Mouse (Mus musculus) hindbrain, embryonic 16.5 days (tissue): Measurements from ENCODE around the gene Oit3. TPM values are rescaled to one million over a fixed set of nuclear protein-coding genes. Genes with fewer than 3 reads are reported as not detected.
"Not testable (repeated sequence)": the region's sequence is repeated elsewhere in the genome, so short reads cannot be mapped to it uniquely, and the experiment has no call there.

ENCODE experiments used
- ATAC-seq: fragments of 200-750 bp; cut with Nextera tagmentation; 2 replicates; pipeline ENCODE4 v1.8.0; 2017; ENCODE audit warnings: moderate TSS enrichment, moderate library complexity
- H3K27ac ChIP-seq: fragments of 300-500 bp; sonication (generic); 2 replicates; pipeline ENCODE4 v1.5.1; 2014; ENCODE audit warnings: low read depth, mild to moderate bottlenecking, control low read depth, low read length, moderate library complexity
- H3K27me3 ChIP-seq: fragments of 300-500 bp; sonication (generic); replicated peaks from 2 replicates; pipeline ENCODE4 v1.6.1; 2014; ENCODE audit warnings: low read length; ENCODE audit not compliant: control insufficient read depth, insufficient read depth
- H3K36me3 ChIP-seq: fragments of 300-500 bp; sonication (generic); 2 replicates; pipeline ENCODE4 v1.6.1; 2014; ENCODE audit warnings: mild to moderate bottlenecking, low read length, moderate library complexity, mixed read lengths; ENCODE audit not compliant: control insufficient read depth, insufficient read depth
- H3K4me1 ChIP-seq: fragments of 300-500 bp; sonication (generic); 2 replicates; pipeline ENCODE4 v1.6.1; 2014; ENCODE audit warnings: low read depth, low read length; ENCODE audit not compliant: control insufficient read depth, insufficient read depth
- H3K4me2 ChIP-seq: fragments of 300-500 bp; sonication (generic); 2 replicates; pipeline ENCODE4 v1.6.1; 2014; ENCODE audit warnings: mild to moderate bottlenecking, low read length, control low read depth, moderate library complexity
- H3K4me3 ChIP-seq: fragments of 300-500 bp; sonication (generic); 2 replicates; pipeline ENCODE4 v1.5.1; 2014; ENCODE audit warnings: mild to moderate bottlenecking, low read length, control low read depth, moderate library complexity
- H3K9ac ChIP-seq: fragments of 300-500 bp; sonication (generic); 2 replicates; pipeline ENCODE4 v1.6.1; 2014; ENCODE audit warnings: low read depth, mild to moderate bottlenecking, control low read depth, low read length, moderate library complexity
- H3K9me3 ChIP-seq: fragments of 300-500 bp; sonication (generic); 2 replicates; pipeline ENCODE4 v1.6.1; 2014; ENCODE audit warnings: mild to moderate bottlenecking, low read length, moderate library complexity; ENCODE audit not compliant: control insufficient read depth
- WGBS: fragments of 180-500 bp; shearing (Covaris S2); extraction: QIAGEN DNeasy Blood & Tissue Kit; methylation state at CpG from one replicate; pipeline ENCODE4 v1.1.7; 2014; 5-methylcytosine and 5-hydroxymethylcytosine counted together
- polyA plus RNA-seq: library from polyadenylated mRNA; unstranded; fragments of >200 nt; fragmentation: Nextera tagmentation; extraction: Ambion mirVana; gene quantifications from 2 replicates; pipeline ENCODE4 v1.2.1, GENCODE M21; 2015

Oit3 gene
- polyA plus RNA-seq, 1 experiment from 2014 or later: 0.48 TPM

DNA sequence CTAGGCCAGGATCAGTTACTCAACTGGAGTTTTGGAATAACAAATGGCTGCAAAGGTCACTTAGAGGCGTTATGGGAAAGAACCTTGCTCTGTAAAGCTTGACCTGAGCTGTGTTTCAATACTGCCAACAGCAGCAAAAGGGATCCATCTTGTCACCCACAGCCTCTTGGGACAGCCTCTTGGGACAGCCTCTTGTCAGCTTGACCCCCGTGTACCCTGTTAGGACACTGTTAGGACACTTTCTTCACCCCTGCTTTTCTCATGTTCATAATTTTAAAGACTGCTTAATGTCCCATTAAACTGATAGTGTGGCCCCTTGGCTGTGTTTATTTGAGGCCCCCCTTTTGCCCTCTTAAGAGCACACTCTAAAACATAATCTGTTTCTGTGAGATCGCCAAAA lies 17.1 kb downstream of the Oit3 start:
- 82% methylated on average over 3 of the region's 3 CpGs for WGBS
- ATAC-seq: no peak

DNA sequence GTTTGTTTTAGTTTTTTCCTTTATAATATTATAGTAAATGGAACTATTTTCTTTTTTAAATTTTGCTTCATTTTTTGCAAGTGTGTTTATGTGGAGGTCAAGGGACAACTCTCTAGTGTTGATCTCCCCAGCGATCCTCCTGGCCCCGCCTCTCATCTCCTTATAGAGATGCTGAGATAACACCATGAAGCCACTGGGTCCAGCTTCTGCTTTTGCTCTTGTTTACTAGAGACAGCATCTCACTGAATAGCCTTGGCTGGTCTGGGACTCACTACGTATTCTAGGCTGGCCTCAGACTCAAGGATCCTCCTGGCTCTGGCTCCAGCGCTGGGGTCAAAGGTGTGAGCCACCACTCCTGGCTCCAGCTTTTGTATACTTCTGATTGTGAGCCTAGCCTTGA lies 22.1 kb downstream of the Oit3 start:
- no peaks in the 10 kb centered on the region for H3K4me1 ChIP-seq
- H3K36me3 ChIP-seq: no peaks in the 10 kb centered on the region
- ATAC-seq: no peak
- no peak overlapping the region for H3K9ac ChIP-seq
- H3K4me2 ChIP-seq: no peak overlapping the region
- no peak overlapping the region for H3K4me3 ChIP-seq
- no peaks in the 10 kb centered on the region for H3K27me3 ChIP-seq
- 91% methylated on average over 4 of the region's 4 CpGs for WGBS
- H3K27ac ChIP-seq: no peak overlapping the region
- H3K9me3 ChIP-seq: no peaks in the 10 kb centered on the region

More for the DNA sequence above, 17.1 kb downstream of the Oit3 start:
- Histone ChIP-seq H3K4me3 (no peak overlapping the region), H3K4me1 (no peaks in the 10 kb centered on the region), H3K4me2 (no peak overlapping the region), H3K36me3 (no peaks in the 10 kb centered on the region), H3K27ac (no peak overlapping the region), H3K27me3 (no peaks in the 10 kb centered on the region), H3K9ac (no peak overlapping the region), H3K9me3 (no peaks in the 10 kb centered on the region)

- ATAC-seq: no peak
- H3K27ac ChIP-seq: no peak overlapping the region
- no peaks in the 10 kb centered on the region for H3K36me3 ChIP-seq
- 85% methylated on average over 3 of the region's 3 CpGs for WGBS
- H3K9ac ChIP-seq: no peak overlapping the region
- H3K4me2 ChIP-seq: no peak overlapping the region
- no peaks in the 10 kb centered on the region for H3K4me1 ChIP-seq
- no peaks in the 10 kb centered on the region for H3K9me3 ChIP-seq
- H3K27me3 ChIP-seq: no peaks in the 10 kb centered on the region
- H3K4me3 ChIP-seq: no peak overlapping the region
Measured at GRCm38 (mm10) chr10:59416623-59417022, 25.0 kb downstream of the Oit3 start.

GRCm38 (mm10) chr10:59413711-59414110 lies 27.9 kb downstream of the Oit3 start:
- no peaks in the 10 kb centered on the region for H3K36me3 ChIP-seq
- 92% methylated on average over 4 of the region's 4 CpGs for WGBS

DNA sequence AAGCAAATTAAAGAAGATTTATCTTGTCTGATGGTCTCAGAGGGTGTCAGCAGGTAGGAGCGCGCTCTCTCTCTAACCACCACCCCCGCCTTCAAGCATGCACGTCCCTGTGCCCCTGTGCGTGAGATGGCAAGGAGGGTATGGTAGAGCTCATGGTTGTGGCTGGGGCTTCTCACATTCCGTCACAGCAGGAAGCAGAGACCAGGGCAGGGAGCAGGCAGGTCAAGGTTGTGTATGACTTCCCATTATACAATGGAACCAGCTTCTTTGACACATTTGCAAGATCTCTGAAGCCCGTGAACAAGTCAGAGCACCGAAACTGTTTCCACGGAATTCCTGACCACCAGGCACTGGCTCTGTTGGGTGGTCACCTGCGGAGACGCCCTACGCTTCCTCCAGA lies 31.3 kb downstream of the Oit3 start:
- H3K9me3 ChIP-seq: no peaks in the 10 kb centered on the region
- no peaks in the 10 kb centered on the region for H3K36me3 ChIP-seq
- ATAC-seq: no peak
- no peak overlapping the region for H3K27ac ChIP-seq
- H3K9ac ChIP-seq: no peak overlapping the region
- WGBS: 85% methylated on average over 12 of the region's 12 CpGs
- H3K27me3 ChIP-seq: no peaks in the 10 kb centered on the region
- no peaks in the 10 kb centered on the region for H3K4me1 ChIP-seq
- no peak overlapping the region for H3K4me2 ChIP-seq
- no peak overlapping the region for H3K4me3 ChIP-seq

More at GRCm38 (mm10) chr10:59413711-59414110, 27.9 kb downstream of the Oit3 start:
- no peaks in the 10 kb centered on the region for H3K4me1 ChIP-seq
- no peak overlapping the region for H3K27ac ChIP-seq
- H3K4me2 ChIP-seq: no peak overlapping the region
- no peak for ATAC-seq
- H3K27me3 ChIP-seq: no peaks in the 10 kb centered on the region
- no peak overlapping the region for H3K9ac ChIP-seq
- H3K4me3 ChIP-seq: no peak overlapping the region
- no peaks in the 10 kb centered on the region for H3K9me3 ChIP-seq

DNA sequence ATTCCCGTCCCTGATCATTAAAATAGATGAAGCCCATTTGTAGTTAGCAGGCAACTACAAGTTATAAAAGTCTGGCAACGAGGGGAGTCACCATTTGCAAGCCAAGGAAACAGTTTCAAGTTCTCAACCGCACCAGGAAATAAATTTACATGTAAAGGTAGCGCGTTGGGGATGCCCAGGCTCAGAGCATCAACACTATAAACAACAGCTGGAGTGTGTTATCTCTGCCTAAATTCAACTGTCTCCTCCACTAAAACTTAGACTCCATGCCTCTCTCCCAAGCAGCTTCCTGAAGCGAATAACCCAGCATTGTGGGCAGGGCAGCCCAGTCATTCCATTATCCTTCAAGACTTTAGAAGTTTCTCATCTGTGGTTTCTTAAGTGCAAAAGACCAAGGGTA lies 33.1 kb downstream of the Oit3 start:
- H3K4me1 ChIP-seq: no peaks in the 10 kb centered on the region
- H3K27ac ChIP-seq: no peak overlapping the region
- 68% methylated on average over 6 of the region's 6 CpGs for WGBS
- no peak overlapping the region for H3K4me3 ChIP-seq
- no peak for ATAC-seq
- H3K36me3 ChIP-seq: no peaks in the 10 kb centered on the region
- no peaks in the 10 kb centered on the region for H3K27me3 ChIP-seq
- H3K4me2 ChIP-seq: no peak overlapping the region
- no peak overlapping the region for H3K9ac ChIP-seq
- H3K9me3 ChIP-seq: no peaks in the 10 kb centered on the region

DNA sequence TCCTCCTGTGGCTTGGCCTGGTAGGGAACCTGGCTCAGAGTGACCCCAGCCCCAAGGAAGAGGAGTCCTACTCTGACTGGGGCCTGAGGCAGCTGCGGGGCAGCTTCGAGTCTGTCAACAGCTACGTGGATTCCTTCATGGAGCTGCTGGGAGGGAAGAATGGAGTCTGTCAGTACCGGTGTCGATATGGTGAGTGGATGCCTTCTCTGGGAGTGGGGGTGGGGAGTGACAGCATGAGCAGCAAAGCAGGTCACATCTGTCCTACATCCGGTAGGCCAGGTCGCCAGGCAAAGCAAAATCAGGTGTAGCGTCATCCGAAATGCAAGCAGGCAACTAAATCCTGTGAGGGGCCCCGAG lies 37.8 kb downstream of the Oit3 start:
- Histone ChIP-seq H3K4me3 (no peak overlapping the region), H3K27ac (no peak overlapping the region), H3K4me1 (no peaks in the 10 kb centered on the region), H3K27me3 (no peaks in the 10 kb centered on the region), H3K9ac (no peak overlapping the region), H3K36me3 (no peaks in the 10 kb centered on the region), H3K4me2 (no peak overlapping the region), H3K9me3 (peaks cover 2% of the 10 kb centered on the region; the same call in 1 of the 2 replicates)
- ATAC-seq: no peak
- WGBS: 74% methylated on average over 10 of the region's 10 CpGs

DNA sequence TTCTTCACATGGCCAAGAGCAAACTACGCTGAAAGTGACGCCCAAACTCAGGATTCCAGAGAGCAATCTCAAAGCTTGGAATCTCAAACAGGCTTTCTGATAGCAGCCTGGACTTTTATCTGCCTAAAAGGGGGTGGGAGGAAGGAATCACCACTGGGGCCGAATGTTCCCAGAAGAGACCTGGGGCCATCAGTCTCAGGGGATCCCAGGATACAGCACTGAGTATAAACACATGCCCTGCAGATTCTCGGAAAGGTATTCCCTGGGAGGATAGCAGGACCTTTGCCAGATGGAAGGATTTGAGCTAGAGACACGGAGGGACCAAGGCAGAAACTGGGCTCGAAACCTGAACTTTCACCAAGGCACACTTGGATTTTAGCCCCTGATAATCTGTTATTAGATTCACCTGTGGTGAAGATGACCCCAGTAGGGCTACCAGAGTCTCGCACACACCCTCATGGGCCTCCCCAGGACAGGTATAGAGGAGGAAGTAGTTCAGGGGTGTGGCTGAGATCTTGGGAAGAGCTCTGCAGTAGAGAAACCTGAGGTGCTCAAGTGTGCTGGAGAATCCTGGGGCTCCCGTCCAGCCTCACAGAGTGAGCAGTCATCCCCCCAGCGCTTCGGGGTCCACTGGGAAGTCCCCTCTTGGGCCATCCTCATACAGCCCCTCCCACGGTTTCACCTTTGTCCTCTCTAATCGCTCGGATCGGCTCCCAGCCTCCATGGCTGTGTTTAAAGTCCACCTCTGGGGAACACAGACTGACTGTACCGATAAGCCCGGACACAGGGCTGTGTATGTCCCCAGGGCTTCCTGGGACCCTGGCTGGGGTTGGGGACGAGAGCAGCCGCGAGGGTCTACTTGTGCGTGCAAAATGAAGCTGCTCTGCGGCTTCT lies 38.4 kb downstream of the Oit3 start, which contains the start of gene Pla2g12b:
Gene Pla2g12b (plus strand): TSS at position 762 of the 894 bp plus-strand sequence.
- Histone ChIP-seq H3K4me2 (no peak within 1 kb of the TSS), H3K9ac (no peak within 1 kb of the TSS), H3K4me3 (no peak within 1 kb of the TSS), H3K9me3 (peaks cover 2% of the 10 kb centered on the region; the same call in 1 of the 2 replicates), H3K27me3 (no peaks in the 10 kb centered on the region), H3K4me1 (no peaks in the 10 kb centered on the region), H3K27ac (no peak within 1 kb of the TSS), H3K36me3 (no peaks in the 10 kb centered on the region)
- no peak for ATAC-seq
- WGBS: 81% methylated on average over 21 of the region's 21 CpGs

GRCm38 (mm10) chr10:59395461-59395860 lies 46.1 kb downstream of the Oit3 start, which contains the start of gene Gm10273:
Gene Gm10273 (plus strand): TSS chr10:59395632.
- H3K4me2 ChIP-seq, H3K4me3 ChIP-seq, H3K4me1 ChIP-seq, H3K9me3 ChIP-seq, H3K36me3 ChIP-seq, H3K27ac ChIP-seq, H3K27me3 ChIP-seq, ATAC-seq, H3K9ac ChIP-seq: not testable (repeated sequence)
- 95% methylated on average over 10 of the region's 25 CpGs for WGBS
